Mouse (Mus musculus) erythroblast, embryonic 14.5 days (primary cell): ENCODE data around the gene Wapl.

Experiments
- GATA1 ChIP-seq: IDR thresholded peaks from 2 replicates; pipeline ENCODE4 v1.6.1; 2012; ENCODE audit warnings: low read length, inconsistent platforms, mixed read lengths
- TAL1 ChIP-seq: IDR thresholded peaks from 3 replicates; pipeline ENCODE4 v1.6.1; 2012; ENCODE audit warnings: low read length, inconsistent platforms, mixed read lengths

GRCm38 (mm10) chr14:34745401-34745800 is 71.7 kb downstream of the Wapl start:
- TF ChIP-seq GATA1: no peak
- no peak for TF ChIP-seq TAL1
